Mouse (Mus musculus): ENCODE data around the gene Btla. TPM values are rescaled to one million over a fixed set of nuclear protein-coding genes. Genes with fewer than 3 reads are reported as not detected.

Gene Btla
- polyA plus RNA-seq, 2 experiments, result 0.35 to 0.73 TPM

DNA sequence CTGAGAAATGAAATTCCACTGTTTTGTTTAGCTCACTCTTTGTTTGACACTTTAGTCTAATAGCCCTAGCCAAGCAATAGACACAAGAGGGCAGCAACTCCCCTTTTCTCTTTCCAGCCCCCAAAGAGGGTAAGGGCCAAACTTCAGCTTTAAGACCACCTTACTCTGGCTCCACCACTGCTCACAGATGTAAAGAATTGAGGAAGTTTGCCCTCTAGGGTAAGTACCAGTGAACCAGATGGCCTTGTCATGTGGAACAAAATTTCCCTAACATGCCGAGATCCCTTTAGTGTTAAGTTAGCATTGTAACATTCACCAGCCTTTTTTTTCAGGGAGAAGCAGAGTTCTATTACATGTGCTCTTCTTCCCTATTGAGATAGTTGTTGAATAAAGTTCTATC lies 59.0 kb downstream of the Btla start:
- Histone ChIP-seq H3K4me2 (replicated peaks; ENCODE audit: low read depth, low read length, severe bottlenecking) (no peak overlapping the region), H3K36me3 (ENCODE audit: control insufficient read depth, insufficient read depth, low read length) (no peaks in the 10 kb centered on the region), H3K9ac (ENCODE audit: low read depth, low read length, severe bottlenecking) (no peak overlapping the region), H3K9me3 (ENCODE audit: control insufficient read depth, low read length) (no peaks in the 10 kb centered on the region), H3K4me1 (ENCODE audit: control insufficient read depth, insufficient read depth, low read length) (no peaks in the 10 kb centered on the region), H3K4me3 (replicated peaks; ENCODE audit: low read length) (no peak overlapping the region), H3K27me3 (ENCODE audit: control insufficient read depth, insufficient read depth, low read length) (no peaks in the 10 kb centered on the region), H3K27ac (replicated peaks; ENCODE audit: low read depth, low read length) (no peak overlapping the region)
- no peak for DNase-seq (ENCODE audit: low spot score)
- 52% methylated on average over 1 of the region's 1 CpGs for WGBS
- TF ChIP-seq POLR2A (IDR thresholded peaks at IDR 0.05; ENCODE audit: borderline replicate concordance, extremely low read depth, insufficient read depth, insufficient read length), result no peak
- ATAC-seq (ENCODE audit: low FRiP score, low read depth), result no peak

DNA sequence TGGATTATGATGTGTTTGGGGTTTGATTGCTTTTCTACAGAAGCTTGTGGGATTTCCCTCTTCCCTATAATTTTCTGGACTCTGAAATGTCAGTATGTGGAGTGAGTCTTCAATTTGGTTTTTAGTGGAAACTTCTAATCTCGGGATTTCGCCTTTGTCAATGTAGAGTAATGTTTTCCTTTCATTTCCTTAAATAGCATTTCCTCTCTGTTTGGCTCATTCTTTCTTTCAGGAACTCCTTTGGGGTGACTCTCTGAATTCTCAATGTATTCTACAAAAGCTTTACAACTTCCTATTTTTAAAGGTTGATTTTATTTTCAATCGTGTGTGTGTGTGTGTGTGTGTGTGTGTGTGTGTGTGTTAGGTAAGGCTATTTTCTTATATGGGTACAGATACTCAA lies 73.7 kb downstream of the Btla start:
- Histone ChIP-seq H3K4me3 (replicated peaks; ENCODE audit: low read length) (no peak overlapping the region), H3K4me2 (replicated peaks; ENCODE audit: low read depth, low read length, severe bottlenecking) (no peak overlapping the region), H3K27ac (replicated peaks; ENCODE audit: low read depth, low read length) (no peak overlapping the region), H3K9ac (ENCODE audit: low read depth, low read length, severe bottlenecking) (no peak overlapping the region), H3K27me3 (ENCODE audit: control insufficient read depth, insufficient read depth, low read length) (no peaks in the 10 kb centered on the region), H3K36me3 (ENCODE audit: control insufficient read depth, insufficient read depth, low read length) (no peaks in the 10 kb centered on the region), H3K9me3 (ENCODE audit: control insufficient read depth, low read length) (no peaks in the 10 kb centered on the region), H3K4me1 (ENCODE audit: control insufficient read depth, insufficient read depth, low read length) (no peaks in the 10 kb centered on the region)
- DNase-seq (ENCODE audit: low spot score) (no peak), ATAC-seq (ENCODE audit: low FRiP score, low read depth) (no peak)
- 72% methylated on average over 3 of the region's 3 CpGs for WGBS
- TF ChIP-seq POLR2A (IDR thresholded peaks at IDR 0.05; ENCODE audit: borderline replicate concordance, extremely low read depth, insufficient read depth, insufficient read length), result no peak

Other genes starting within 250 kb of the Btla start
- gene Ccdc80, start 130.9 kb upstream of the Btla start, polyA plus RNA-seq (2012; rRNA removed), result 44.5 and 56.9 TPM in 2 replicates
- 94.4 and 107 TPM in 2 replicates for gene Ccdc80, start 130.9 kb upstream of the Btla start, polyA plus RNA-seq (2014; fragmentation: Nextera tagmentation; extraction: Ambion mirVana)
- 11.2 and 14.8 TPM in 2 replicates for gene Slc35a5, start 65.6 kb upstream of the Btla start, polyA plus RNA-seq (2012; rRNA removed)
- gene Slc35a5, start 65.6 kb upstream of the Btla start, polyA plus RNA-seq (2014; fragmentation: Nextera tagmentation; extraction: Ambion mirVana), result 16.0 and 18.8 TPM in 2 replicates
- gene Atg3, start 65.5 kb upstream of the Btla start, polyA plus RNA-seq (2012; rRNA removed), result 18.6 and 28.8 TPM in 2 replicates
- 36.8 and 38.4 TPM in 2 replicates for gene Atg3, start 65.5 kb upstream of the Btla start, polyA plus RNA-seq (2014; fragmentation: Nextera tagmentation; extraction: Ambion mirVana)
- gene Cd200, start 184.7 kb downstream of the Btla start, polyA plus RNA-seq (2012; rRNA removed), result 27.4 and 30.2 TPM in 2 replicates
- 27.7 and 33.8 TPM in 2 replicates for gene Cd200, start 184.7 kb downstream of the Btla start, polyA plus RNA-seq (2014; fragmentation: Nextera tagmentation; extraction: Ambion mirVana)